Mouse (Mus musculus) liver, adult 2 months (tissue): ENCODE results near the gene Med27. TPM values are rescaled to one million over a fixed set of nuclear protein-coding genes. Genes with fewer than 3 reads are reported as not detected.
"Not testable (repeated sequence)": the region's sequence is repeated elsewhere in the genome, so short reads cannot be mapped to it uniquely, and the experiment has no call there.

Experiments
- DNase-seq: peaks from one replicate; pipeline ENCODE4 v3.0.0-alpha.2; 2011; ENCODE audit warnings: low read depth, low spot score; ENCODE audit errors: extremely low read depth
- H3K27ac ChIP-seq: fragments of 200-500 bp; replicated peaks from 2 replicates; pipeline ENCODE4 v1.5.1; 2012; ENCODE audit warnings: low read depth, mild to moderate bottlenecking, control low read depth, inconsistent platforms, low read length; ENCODE audit not compliant: insufficient read depth
- H3K27me3 ChIP-seq: fragments of 200-500 bp; 2 replicates; pipeline ENCODE4 v1.6.1; 2012; ENCODE audit warnings: mild to moderate bottlenecking, moderate library complexity, low read length, inconsistent platforms; ENCODE audit not compliant: control insufficient read depth, insufficient read depth
- H3K36me3 ChIP-seq: fragments of 200-500 bp; 2 replicates; pipeline ENCODE4 v1.6.1; 2012; ENCODE audit warnings: low read length, inconsistent platforms; ENCODE audit not compliant: control insufficient read depth, insufficient read depth
- H3K4me1 ChIP-seq: fragments of 200-500 bp; 2 replicates; pipeline ENCODE4 v1.6.1; 2011; ENCODE audit warnings: low read length; ENCODE audit not compliant: control insufficient read depth, insufficient read depth
- H3K4me3 ChIP-seq: fragments of 200-500 bp; 2 replicates; pipeline ENCODE4 v1.5.1; 2011; ENCODE audit warnings: low read depth, mild to moderate bottlenecking, control low read depth, low read length, moderate library complexity; ENCODE audit not compliant: insufficient read depth
- H3K79me2 ChIP-seq: fragments of 200-500 bp; 2 replicates; pipeline ENCODE4 v1.6.1; 2012; ENCODE audit warnings: inconsistent platforms, mild to moderate bottlenecking, low read length, moderate library complexity; ENCODE audit not compliant: control insufficient read depth, insufficient read depth
- H3K9ac ChIP-seq: fragments of 200-500 bp; 2 replicates; pipeline ENCODE4 v1.6.1; 2012; ENCODE audit warnings: low read depth, mild to moderate bottlenecking, control low read depth, inconsistent platforms, low read length
- CTCF ChIP-seq: fragments of 200-500 bp; IDR thresholded peaks from 2 replicates; pipeline ENCODE4 v1.5.1; 2011; ENCODE audit warnings: low read depth, low read length, control low read depth
- POLR2A ChIP-seq: fragments of 200-500 bp; IDR thresholded peaks from 2 replicates; pipeline ENCODE4 v1.6.1; 2011; ENCODE audit warnings: low read length, control low read depth; ENCODE audit not compliant: insufficient read depth; ENCODE audit errors: extremely low read depth
- WGBS: fragments of 180-500 bp; shearing (Covaris S2); methylation state at CpG from one replicate; pipeline ENCODE4 v1.1.7; 2018; 5-methylcytosine and 5-hydroxymethylcytosine counted together
- polyA plus RNA-seq: library from polyadenylated mRNA; depleted of rRNA; stranded (reverse); fragments of >200 nt; gene quantifications from 2 replicates; pipeline ENCODE4 v1.2.3, GENCODE M21; 2012
- total RNA-seq: library from RNA; depleted of rRNA; stranded (reverse); fragments of >200 nt; gene quantifications from 2 replicates; pipeline ENCODE4 v1.2.3, GENCODE M21; 2014

Gene Med27
- total and polyA plus RNA-seq, 2 experiments = 5.7 to 13.2 TPM

DNA sequence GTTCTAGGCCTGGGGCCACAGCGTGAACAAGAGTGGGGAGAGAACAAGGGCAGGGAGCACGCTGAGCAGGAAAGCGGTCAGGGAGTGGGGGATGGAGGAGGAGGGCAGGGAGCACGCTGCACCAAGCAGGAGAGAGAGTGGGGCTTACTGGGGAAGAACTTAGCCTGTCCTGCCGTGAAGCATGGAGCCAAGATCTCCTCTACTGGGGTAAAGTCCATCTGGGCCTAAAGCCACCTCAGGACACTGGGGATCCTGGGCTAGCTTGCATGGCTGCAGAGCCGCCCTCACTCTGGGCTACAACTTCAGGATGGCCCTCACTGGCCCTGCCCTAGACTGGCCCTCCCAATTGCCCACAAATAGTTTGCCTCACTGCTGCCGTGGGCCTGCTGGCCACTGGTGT, 174.9 kb downstream of the Med27 start:
- WGBS = 84% methylated on average over 7 of the region's 7 CpGs
- TF ChIP-seq POLR2A = no peak
- TF ChIP-seq CTCF = no peak
- Histone ChIP-seq H3K79me2 (no peaks in the 10 kb centered on the region), H3K4me1 (no peaks in the 10 kb centered on the region), H3K36me3 (no peaks in the 10 kb centered on the region), H3K27ac (no peak overlapping the region), H3K4me3 (no peak overlapping the region), H3K9ac (no peak overlapping the region), H3K27me3 (no peaks in the 10 kb centered on the region)
- no peak for DNase-seq

DNA sequence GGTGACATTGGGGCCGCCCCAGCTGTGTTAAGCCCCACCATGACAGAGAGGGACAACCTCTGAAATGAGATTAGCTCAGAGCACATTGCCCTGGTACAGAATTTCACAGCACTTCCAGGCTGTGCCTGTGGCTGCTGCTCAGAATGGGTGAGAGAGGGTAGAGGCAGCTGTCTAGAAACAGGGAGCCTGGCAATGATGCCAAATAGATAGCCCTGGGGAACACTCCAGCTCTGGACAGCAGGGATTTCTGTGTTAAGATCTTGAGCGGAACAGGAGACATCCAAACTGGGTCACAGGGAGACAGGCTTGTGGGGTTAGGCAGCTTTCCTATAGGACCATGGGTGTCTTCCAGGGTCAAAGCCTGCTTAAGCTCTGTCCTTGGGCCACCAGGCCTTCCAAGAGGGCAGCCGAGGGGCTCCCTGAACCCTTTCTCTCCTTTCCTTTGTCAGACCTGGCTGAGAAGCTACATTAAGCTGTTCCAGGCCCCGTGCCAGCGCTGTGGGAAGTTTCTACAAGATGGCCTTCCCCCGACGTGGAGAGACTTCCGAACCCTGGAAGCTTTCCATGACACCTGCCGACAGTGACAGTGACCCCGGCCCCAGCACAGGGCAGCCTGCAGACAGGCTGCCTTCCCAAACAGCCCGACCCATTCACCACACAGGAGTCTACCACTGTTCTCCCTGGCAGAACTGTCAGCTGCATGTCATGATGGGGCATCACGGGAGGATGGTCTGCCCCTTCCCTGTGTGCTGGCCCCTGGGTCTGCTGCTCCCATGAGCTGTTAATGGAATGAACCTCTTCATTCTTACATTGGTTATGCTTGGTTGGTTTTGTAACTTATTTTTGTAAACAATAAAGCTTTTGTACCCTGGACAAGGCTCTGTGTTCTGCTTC, 177.5 kb downstream of the Med27 start:
- no peaks in the 10 kb centered on the region for H3K36me3 ChIP-seq
- H3K27me3 ChIP-seq = no peaks in the 10 kb centered on the region
- WGBS = 84% methylated on average over 12 of the region's 12 CpGs
- no peak overlapping the region for H3K27ac ChIP-seq
- no peak for TF ChIP-seq POLR2A
- TF ChIP-seq CTCF = no peak
- no peaks in the 10 kb centered on the region for H3K4me1 ChIP-seq
- no peak overlapping the region for H3K4me3 ChIP-seq
- DNase-seq = no peak
- no peak overlapping the region for H3K9ac ChIP-seq
- no peaks in the 10 kb centered on the region for H3K79me2 ChIP-seq

GRCm38 (mm10) chr2:29525273-29525805, 178.7 kb downstream of the Med27 start:
- Histone ChIP-seq H3K9ac (no peak overlapping the region), H3K27ac (no peak overlapping the region), H3K79me2 (no peaks in the 10 kb centered on the region), H3K36me3 (no peaks in the 10 kb centered on the region), H3K27me3 (no peaks in the 10 kb centered on the region), H3K4me1 (no peaks in the 10 kb centered on the region), H3K4me3 (no peak overlapping the region)
- WGBS = 64% methylated on average over 4 of the region's 4 CpGs
- no peak for DNase-seq
- no peak for TF ChIP-seq POLR2A
- no peak for TF ChIP-seq CTCF

GRCm38 (mm10) chr2:29526266-29526665, 179.6 kb downstream of the Med27 start:
- no peak for DNase-seq
- H3K27ac ChIP-seq = no peak overlapping the region
- H3K79me2 ChIP-seq = no peaks in the 10 kb centered on the region
- H3K36me3 ChIP-seq = no peaks in the 10 kb centered on the region
- 92% methylated on average over 14 of the region's 14 CpGs for WGBS
- no peak overlapping the region for H3K9ac ChIP-seq
- H3K4me3 ChIP-seq = no peak overlapping the region
- no peaks in the 10 kb centered on the region for H3K4me1 ChIP-seq
- TF ChIP-seq POLR2A (no peak), CTCF (no peak)
- H3K27me3 ChIP-seq = no peaks in the 10 kb centered on the region

- not testable (repeated sequence) for H3K9ac ChIP-seq, DNase-seq, H3K27me3 ChIP-seq, H3K36me3 ChIP-seq, H3K27ac ChIP-seq, H3K4me1 ChIP-seq, H3K4me3 ChIP-seq, H3K79me2 ChIP-seq
- WGBS = 92% methylated on average over 8 of the region's 9 CpGs
Observed at GRCm38 (mm10) chr2:29527480-29527879, 180.9 kb downstream of the Med27 start.

DNA sequence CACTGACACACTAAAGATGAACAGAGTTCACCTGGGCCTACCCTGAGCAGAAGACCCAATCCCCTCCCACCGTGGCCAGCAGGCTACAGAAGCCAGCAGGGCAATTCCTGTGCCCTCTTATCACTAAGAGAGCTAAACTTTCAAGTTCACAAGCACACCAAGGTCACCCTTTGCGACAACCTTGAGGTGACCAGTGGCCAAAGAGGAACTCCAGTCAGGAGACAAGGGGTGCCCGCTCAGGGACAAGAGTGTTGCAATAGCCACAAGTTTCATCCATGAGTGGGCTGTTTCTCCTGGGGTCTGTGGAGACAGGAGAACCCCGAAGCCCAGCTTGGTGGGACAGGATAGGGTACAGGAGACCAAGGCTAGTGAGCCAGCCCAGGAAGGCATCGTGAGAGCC, 182.2 kb downstream of the Med27 start:
- H3K4me1 ChIP-seq = no peaks in the 10 kb centered on the region
- no peaks in the 10 kb centered on the region for H3K36me3 ChIP-seq
- TF ChIP-seq CTCF = no peak
- TF ChIP-seq POLR2A = no peak
- DNase-seq = no peak
- H3K27ac ChIP-seq = no peak overlapping the region
- H3K27me3 ChIP-seq = no peaks in the 10 kb centered on the region
- no peaks in the 10 kb centered on the region for H3K79me2 ChIP-seq
- 83% methylated on average over 5 of the region's 5 CpGs for WGBS
- no peak overlapping the region for H3K9ac ChIP-seq
- no peak overlapping the region for H3K4me3 ChIP-seq

DNA sequence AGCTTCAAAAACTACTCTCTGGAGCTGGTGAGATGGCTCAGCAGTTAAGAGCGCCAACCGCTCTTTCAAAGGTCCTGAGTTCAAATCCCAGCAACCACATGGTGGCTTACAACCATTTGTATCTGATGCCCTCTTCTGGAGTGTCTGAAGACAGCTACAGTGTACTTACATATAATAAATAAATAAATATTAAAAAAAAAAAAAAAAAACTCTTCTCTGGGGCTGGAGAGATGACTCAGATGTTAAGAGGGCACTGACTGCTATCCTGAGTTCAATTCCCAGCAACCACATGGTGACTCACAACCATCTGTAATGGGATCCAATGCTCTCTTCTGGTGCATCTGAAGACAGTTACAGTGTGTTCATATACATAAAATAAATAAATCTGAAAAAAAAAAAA, 183.2 kb downstream of the Med27 start:
- H3K4me3 ChIP-seq, H3K27me3 ChIP-seq, H3K4me1 ChIP-seq, H3K27ac ChIP-seq, DNase-seq, H3K79me2 ChIP-seq, H3K36me3 ChIP-seq, H3K9ac ChIP-seq: not testable (repeated sequence)
- 100% methylated on average over 2 of the region's 2 CpGs for WGBS
